In genomic region chr11:17842642-17843041, GRCm38 (mm10) we compare ENCODE assay signal across 16 mouse cellular contexts.
"Had no signal": no experiment of that assay in that cellular context is flagged by ENCODE, and none has a peak within 500 bp of the region (broad histone marks: within the 10 kb centered on the region; RNA-seq: fewer than 3 reads in every experiment).

No protein-coding gene starts in this region.

- H3K27ac ChIP-seq: neural tube, embryonic 13.5 days; neural tube, embryonic 15.5 days; stomach, embryonic 15.5 days; stomach, postnatal 0 days had no signal

- DNase-seq: retina, postnatal 1 day; right cerebral cortex, adult 18-20 months; right cerebral cortex, postnatal 14 days; right cerebral cortex, postnatal 25 days; right cerebral cortex, postnatal 4 days; spleen, adult 18-20 months; thymus, adult 18-20 months; thymus, adult 2 months; thymus, postnatal 14 days; thymus, postnatal 25 days; thymus, postnatal 36 days; thymus, postnatal 4 days had no signal

- H3K4me3 ChIP-seq: neural tube, embryonic 13.5 days; neural tube, embryonic 15.5 days; stomach, embryonic 15.5 days had no signal
